Mouse (Mus musculus) intestine, embryonic 14.5 days (tissue): ENCODE measurements around the gene Rbm18. TPM values are rescaled to one million over a fixed set of nuclear protein-coding genes. Genes with fewer than 3 reads are reported as not detected.
"Not testable (repeated sequence)": the region's sequence is repeated elsewhere in the genome, so short reads cannot be mapped to it uniquely, and the experiment has no call there.

Source experiments
- ATAC-seq: fragments of 200-750 bp; cut with Nextera tagmentation; replicated peaks from 2 replicates; pipeline ENCODE4 v1.8.0; 2017; ENCODE audit warnings: low read depth, moderate number of reproducible peaks, moderate TSS enrichment, moderate library complexity; ENCODE audit not compliant: low FRiP score, low TSS enrichment
- DNase-seq: peaks from one replicate; pipeline ENCODE4 v3.0.0-alpha.2; 2018; ENCODE audit warnings: low spot score
- H3K27ac ChIP-seq: fragments of 300-500 bp; sonication (generic); 2 replicates; pipeline ENCODE4 v1.5.1; 2014; ENCODE audit warnings: low read depth, mild to moderate bottlenecking, control low read depth
- H3K27me3 ChIP-seq: fragments of 300-500 bp; sonication (generic); replicated peaks from 2 replicates; pipeline ENCODE4 v1.6.1; 2014; ENCODE audit warnings: low read length, control low read depth; ENCODE audit not compliant: control insufficient read depth, insufficient read depth
- H3K36me3 ChIP-seq: fragments of 300-500 bp; sonication (generic); 2 replicates; pipeline ENCODE4 v1.6.1; 2014; ENCODE audit warnings: low read length, control low read depth; ENCODE audit not compliant: control insufficient read depth, insufficient read depth
- H3K4me1 ChIP-seq: fragments of 300-500 bp; sonication (generic); replicated peaks from 2 replicates; pipeline ENCODE4 v1.6.1; 2014; ENCODE audit warnings: low read length, control low read depth, mixed read lengths; ENCODE audit not compliant: control insufficient read depth, insufficient read depth
- H3K4me2 ChIP-seq: fragments of 300-500 bp; sonication (generic); 2 replicates; pipeline ENCODE4 v1.6.1; 2014; ENCODE audit warnings: low read length
- H3K4me3 ChIP-seq: fragments of 300-500 bp; sonication (generic); 2 replicates; pipeline ENCODE4 v1.5.1; 2014; ENCODE audit warnings: low read depth, low read length, control low read depth, mixed read lengths
- H3K9ac ChIP-seq: fragments of 300-500 bp; sonication (generic); 2 replicates; pipeline ENCODE4 v1.6.1; 2014; ENCODE audit warnings: mild to moderate bottlenecking, low read length
- H3K9me3 ChIP-seq: fragments of 300-500 bp; sonication (generic); 2 replicates; pipeline ENCODE4 v1.6.1; 2016; ENCODE audit warnings: low read length, control low read depth; ENCODE audit not compliant: control insufficient read depth
- WGBS: fragments of 180-500 bp; shearing (Covaris S2); extraction: QIAGEN DNeasy Blood & Tissue Kit; methylation state at CpG from one replicate; pipeline ENCODE4 v1.1.7; 2014; 5-methylcytosine and 5-hydroxymethylcytosine counted together
- polyA plus RNA-seq: library from polyadenylated mRNA; unstranded; fragments of >200 nt; fragmentation: Nextera tagmentation; extraction: Ambion mirVana; gene quantifications from 2 replicates; pipeline ENCODE4 v1.2.1, GENCODE M21; 2014

Gene Rbm18
- polyA plus RNA-seq, 1 experiment from 2014 or later, result 63.3 TPM

GRCm38 (mm10) chr2:36169176-36169575 lies 32.6 kb upstream of the Rbm18 start:
- no peaks in the 10 kb centered on the region for H3K4me1 ChIP-seq
- no peaks in the 10 kb centered on the region for H3K27me3 ChIP-seq
- DNase-seq, result no peak
- no peak overlapping the region for H3K9ac ChIP-seq
- H3K4me2 ChIP-seq, result no peak overlapping the region
- 0 out of 2 replicates have a peak, but pooled peaks cover 10% of the 10 kb centered on the region for H3K36me3 ChIP-seq
- ATAC-seq, result no peak
- no peak overlapping the region for H3K27ac ChIP-seq
- H3K4me3 ChIP-seq, result no peak overlapping the region
- 80% methylated on average over 4 of the region's 4 CpGs for WGBS
- H3K9me3 ChIP-seq, result no peaks in the 10 kb centered on the region

GRCm38 (mm10) chr2:36167990-36168618 lies 31.5 kb upstream of the Rbm18 start:
- 0 out of 2 replicates have a peak, but pooled peaks cover 10% of the 10 kb centered on the region for H3K36me3 ChIP-seq
- WGBS, result 83% methylated on average over 1 of the region's 1 CpGs
- H3K27ac ChIP-seq, result no peak overlapping the region
- no peak overlapping the region for H3K4me2 ChIP-seq
- no peak for DNase-seq
- no peaks in the 10 kb centered on the region for H3K27me3 ChIP-seq
- no peaks in the 10 kb centered on the region for H3K4me1 ChIP-seq
- H3K9me3 ChIP-seq, result no peaks in the 10 kb centered on the region
- no peak overlapping the region for H3K9ac ChIP-seq
- ATAC-seq, result no peak
- no peak overlapping the region for H3K4me3 ChIP-seq

- 90% methylated on average over 4 of the region's 4 CpGs for WGBS
- no peak overlapping the region for H3K9ac ChIP-seq
- no peak overlapping the region for H3K4me2 ChIP-seq
- H3K36me3 ChIP-seq, result peaks cover 37% of the 10 kb centered on the region
- ATAC-seq (no peak), DNase-seq (no peak)
- no peaks in the 10 kb centered on the region for H3K9me3 ChIP-seq
- H3K4me1 ChIP-seq, result 0 out of 2 replicates have a peak, but pooled peaks cover 4% of the 10 kb centered on the region
- no peak overlapping the region for H3K27ac ChIP-seq
- H3K27me3 ChIP-seq, result no peaks in the 10 kb centered on the region
- no peak overlapping the region for H3K4me3 ChIP-seq
Observed at GRCm38 (mm10) chr2:36159336-36159735, 22.8 kb upstream of the Rbm18 start.

- 91% methylated on average over 1 of the region's 1 CpGs for WGBS
- H3K27me3 ChIP-seq, result no peaks in the 10 kb centered on the region
- H3K4me2 ChIP-seq, result no peak overlapping the region
- no peaks in the 10 kb centered on the region for H3K9me3 ChIP-seq
- H3K9ac ChIP-seq, result no peak overlapping the region
- H3K36me3 ChIP-seq, result peaks cover 37% of the 10 kb centered on the region
- DNase-seq, result no peak
- ATAC-seq, result no peak
- no peak overlapping the region for H3K4me3 ChIP-seq
- no peak overlapping the region for H3K27ac ChIP-seq
- 0 out of 2 replicates have a peak, but pooled peaks cover 4% of the 10 kb centered on the region for H3K4me1 ChIP-seq
Observed at GRCm38 (mm10) chr2:36157461-36157860, 20.9 kb upstream of the Rbm18 start.

GRCm38 (mm10) chr2:36152401-36152800 lies 15.8 kb upstream of the Rbm18 start:
- not testable (repeated sequence) for H3K4me3 ChIP-seq, H3K4me1 ChIP-seq, H3K27me3 ChIP-seq, H3K9me3 ChIP-seq, DNase-seq, H3K27ac ChIP-seq, H3K4me2 ChIP-seq, ATAC-seq, H3K9ac ChIP-seq
- WGBS, result 91% methylated on average over 3 of the region's 4 CpGs
- H3K36me3 ChIP-seq, result peaks cover 29% of the 10 kb centered on the region

- ATAC-seq (no peak), DNase-seq (no peak)
- WGBS, result 46% methylated on average over 7 of the region's 7 CpGs
- Histone ChIP-seq H3K4me2 (no peak overlapping the region), H3K27me3 (no peaks in the 10 kb centered on the region), H3K4me1 (peaks cover 4% of the 10 kb centered on the region; the same call in 1 of the 2 replicates), H3K4me3 (no peak overlapping the region), H3K9me3 (no peaks in the 10 kb centered on the region), H3K36me3 (peaks cover 15% of the 10 kb centered on the region), H3K27ac (no peak overlapping the region), H3K9ac (no peak overlapping the region)
Observed at GRCm38 (mm10) chr2:36148876-36149365, 12.3 kb upstream of the Rbm18 start.

- ATAC-seq (no peak), DNase-seq (no peak)
- Histone ChIP-seq H3K36me3 (peaks cover 26% of the 10 kb centered on the region), H3K27me3 (no peaks in the 10 kb centered on the region), H3K4me2 (no peak overlapping the region), H3K4me3 (no peak overlapping the region), H3K9ac (no peak overlapping the region), H3K4me1 (peaks cover 6% of the 10 kb centered on the region; the same call in 1 of the 2 replicates), H3K27ac (no peak overlapping the region; the same call in 1 of the 2 replicates), H3K9me3 (no peaks in the 10 kb centered on the region)
- WGBS, result 38% methylated on average over 2 of the region's 2 CpGs
Observed at GRCm38 (mm10) chr2:36139096-36139495, 2.5 kb upstream of the Rbm18 start.

- Histone ChIP-seq H3K9ac (peak overlapping the region; percentile 69), H3K27ac (peak overlapping the region; percentile 80; the same call in 1 of the 2 replicates), H3K27me3 (no peaks in the 10 kb centered on the region), H3K9me3 (no peaks in the 10 kb centered on the region), H3K4me2 (peak overlapping the region; percentile 64), H3K36me3 (peaks cover 37% of the 10 kb centered on the region), H3K4me3 (peak overlapping the region; percentile 67), H3K4me1 (peaks cover 6% of the 10 kb centered on the region; the same call in 1 of the 2 replicates)
- DNase-seq (no peak), ATAC-seq (no peak)
- WGBS, result under 1% methylated on average over 4 of the region's 4 CpGs
Observed at GRCm38 (mm10) chr2:36135887-36136286, 686 bp downstream of the Rbm18 start.

- Histone ChIP-seq H3K4me1 (no peaks in the 10 kb centered on the region), H3K27ac (no peak overlapping the region), H3K9ac (no peak overlapping the region), H3K4me3 (no peak overlapping the region), H3K4me2 (no peak overlapping the region), H3K9me3 (no peaks in the 10 kb centered on the region), H3K36me3 (peaks cover 80% of the 10 kb centered on the region), H3K27me3 (no peaks in the 10 kb centered on the region)
- WGBS, result 85% methylated on average over 3 of the region's 3 CpGs
- ATAC-seq (no peak), DNase-seq (no peak)
Observed at GRCm38 (mm10) chr2:36129051-36129450, 7.5 kb downstream of the Rbm18 start.
